Mouse (Mus musculus): Measurements from ENCODE around the gene Eml2.

Eml2 gene

GRCm38 (mm10) chr7:19164189-19164588, 12.0 kb upstream of the Eml2 start:
- no peak for DNase-seq

DNA sequence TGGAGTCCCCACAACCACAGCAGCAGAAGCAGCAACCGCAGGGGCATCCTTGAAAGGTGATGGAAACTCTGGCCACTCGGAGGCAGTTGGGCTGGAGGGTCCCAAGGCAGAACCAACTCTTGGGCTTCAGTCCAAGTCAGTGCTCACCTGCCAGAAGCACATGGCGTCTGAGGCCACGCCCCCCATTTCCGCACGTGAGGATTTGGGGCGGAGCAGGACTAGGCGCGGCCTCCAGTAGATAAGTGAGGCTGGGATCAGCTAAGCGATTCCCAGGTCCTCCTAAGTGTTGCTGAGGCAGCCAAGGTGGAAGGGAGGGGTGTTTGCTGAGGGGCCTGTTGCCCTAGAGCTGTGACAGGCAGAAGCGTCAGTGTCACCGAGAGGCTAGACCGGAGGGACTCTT, 11.2 kb upstream of the Eml2 start:
- no peak for DNase-seq

- DNase-seq: no peak
These were observed 10.4 kb upstream of the Eml2 start, which contains the start of gene Gipr for GRCm38 (mm10) chr7:19165656-19166423. Gipr (minus strand) TSS chr7:19166127.

DNA sequence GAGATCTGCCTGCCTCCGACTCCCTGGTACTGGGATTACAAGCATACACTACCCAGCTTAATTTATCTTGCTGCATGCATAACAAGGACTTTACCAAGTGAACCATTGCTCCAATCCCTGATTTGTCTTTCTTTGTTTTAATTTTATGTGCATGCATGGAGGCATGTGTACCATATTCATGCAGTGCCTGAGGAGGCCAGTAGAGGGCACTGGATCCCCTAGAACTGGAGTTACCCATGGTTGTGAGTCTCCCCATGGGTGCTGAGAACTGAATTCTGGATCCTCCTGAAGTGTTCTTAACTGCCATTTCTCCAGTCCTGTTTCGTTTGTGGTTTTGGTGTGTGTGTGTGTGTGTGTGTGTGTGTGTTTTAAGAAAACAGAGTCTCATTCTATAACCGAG, 9.2 kb upstream of the Eml2 start:
- DNase-seq: no peak

GRCm38 (mm10) chr7:19169506-19169905, 6.7 kb upstream of the Eml2 start:
- no peak for DNase-seq

- peak; percentile 66 for DNase-seq
These were observed 6.1 kb upstream of the Eml2 start for GRCm38 (mm10) chr7:19170142-19170541.

- DNase-seq: no peak
These were observed 4.4 kb upstream of the Eml2 start for GRCm38 (mm10) chr7:19171831-19172230.

DNA sequence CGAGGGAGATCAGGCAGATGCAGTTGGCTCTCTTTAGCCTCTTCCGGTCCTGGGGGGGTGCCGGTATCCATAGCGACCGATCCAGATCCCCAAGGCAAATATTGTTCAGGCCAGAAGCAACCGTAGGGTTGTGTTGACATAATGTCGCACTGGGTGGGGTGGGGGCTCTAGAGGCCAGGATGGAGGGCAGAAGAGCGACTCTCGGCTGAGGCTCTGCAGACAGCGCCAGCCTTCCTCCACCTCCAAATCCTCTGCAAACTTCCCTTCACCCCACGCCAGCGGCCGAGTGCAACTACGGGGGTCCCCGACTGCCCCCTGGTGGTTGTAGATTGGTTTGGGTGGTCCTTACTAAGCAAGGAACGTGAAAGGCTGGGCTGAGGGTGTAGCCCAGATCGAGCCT, 3.3 kb upstream of the Eml2 start:
- peak; percentile 95 for DNase-seq

- peak; percentile 71 for DNase-seq
These were observed 311 bp downstream of the Eml2 start for GRCm38 (mm10) chr7:19176516-19176947.

GRCm38 (mm10) chr7:19177216-19177615, 995 bp downstream of the Eml2 start:
- no peak for DNase-seq

GRCm38 (mm10) chr7:19178035-19178434, 1.8 kb downstream of the Eml2 start:
- DNase-seq: no peak

- peak; percentile 87 for DNase-seq
These were observed 2.3 kb downstream of the Eml2 start for GRCm38 (mm10) chr7:19178443-19179092.

GRCm38 (mm10) chr7:19179173-19179572, 3.0 kb downstream of the Eml2 start:
- peak; percentile 76 for DNase-seq

DNA sequence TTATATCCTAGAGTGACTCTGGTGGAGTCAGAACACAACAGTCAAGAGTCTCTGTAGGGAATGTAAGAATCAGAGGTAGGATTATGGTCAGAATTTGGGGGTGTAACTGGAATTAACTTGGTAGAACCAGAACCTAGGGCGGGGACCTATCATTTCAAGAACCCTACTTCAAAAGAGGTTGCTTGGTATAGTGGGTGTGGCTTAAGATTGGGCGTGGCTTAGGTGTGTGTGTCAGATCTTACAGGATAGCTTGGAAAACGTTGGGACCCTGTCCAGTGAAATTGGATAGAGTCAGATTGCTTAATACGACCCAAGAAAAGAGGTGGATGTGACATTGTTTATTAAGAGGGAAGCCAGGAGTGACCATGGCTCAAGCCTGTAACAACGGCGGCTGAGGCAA, 3.7 kb downstream of the Eml2 start:
- no peak for DNase-seq

DNA sequence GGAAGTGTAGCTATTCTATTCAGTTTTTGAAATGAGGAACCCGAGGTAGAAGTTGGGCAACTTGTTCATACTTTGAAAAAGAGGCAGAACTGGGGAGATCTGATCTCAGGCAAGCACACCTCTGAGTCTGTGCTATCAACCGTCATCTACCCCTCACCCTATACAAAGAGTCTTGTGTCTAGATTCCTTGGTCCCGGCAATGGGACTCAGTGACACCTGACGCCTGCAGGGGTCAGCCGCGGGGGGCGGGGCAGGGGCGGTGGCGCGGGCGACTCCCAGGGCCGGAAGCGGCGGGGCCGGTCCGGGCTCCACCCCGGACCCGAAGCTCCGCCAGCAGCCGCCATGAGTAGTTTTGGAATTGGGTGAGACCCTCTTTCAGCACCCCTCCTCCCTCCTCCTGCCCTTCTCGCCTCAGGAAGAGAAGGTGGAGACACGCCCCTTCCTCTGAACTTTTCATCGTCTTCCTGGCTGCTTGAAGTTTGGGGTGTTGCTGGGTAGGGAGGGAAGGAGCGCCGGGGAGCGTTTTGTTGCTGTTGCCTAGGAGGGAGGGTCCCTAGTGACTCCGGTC, 4.7 kb downstream of the Eml2 start:
- DNase-seq: no peak

GRCm38 (mm10) chr7:19184250-19184649, 8.0 kb downstream of the Eml2 start:
- no peak for DNase-seq

DNA sequence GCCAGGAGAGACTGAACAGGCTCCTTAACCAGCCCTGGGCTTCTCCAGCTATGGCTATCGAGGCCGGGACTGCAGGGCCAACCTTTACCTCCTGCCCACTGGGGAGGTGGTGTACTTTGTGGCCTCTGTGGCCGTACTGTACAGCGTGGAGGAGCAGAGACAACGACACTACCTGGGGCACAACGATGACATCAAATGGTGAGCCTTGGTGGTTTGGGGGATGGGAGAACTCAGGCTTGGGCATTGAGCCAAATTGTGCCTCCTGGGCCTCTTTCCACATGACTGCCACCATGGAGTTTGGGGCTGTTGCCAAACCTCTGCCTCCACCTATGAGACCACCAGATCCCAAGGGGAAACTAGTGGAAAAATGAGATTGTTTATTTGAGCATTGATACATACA, 8.5 kb downstream of the Eml2 start:
- no peak for DNase-seq

- DNase-seq: peak; percentile 32
These were observed 18.5 kb downstream of the Eml2 start for GRCm38 (mm10) chr7:19194676-19195075.

DNA sequence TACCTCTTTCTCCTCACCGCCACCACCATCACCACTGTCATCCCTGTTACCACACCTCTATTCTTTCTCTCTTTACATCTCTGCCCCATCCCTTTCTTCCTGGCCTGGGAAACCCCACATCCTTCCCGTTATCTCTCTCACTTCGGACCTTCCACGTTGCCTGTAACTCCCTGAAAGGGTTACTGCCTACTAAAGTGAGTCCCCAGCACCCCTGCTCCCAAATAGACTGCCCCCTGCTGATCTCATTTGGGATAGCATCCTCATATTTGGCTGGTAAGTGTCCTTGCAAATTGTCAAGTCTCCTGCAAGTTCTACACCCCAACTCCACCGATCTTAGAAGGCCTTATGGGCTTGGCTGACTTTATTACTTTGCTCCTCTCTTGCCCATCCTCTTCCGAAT, 20.5 kb downstream of the Eml2 start:
- DNase-seq: peak; percentile 43

GRCm38 (mm10) chr7:19197985-19198384, 21.8 kb downstream of the Eml2 start:
- DNase-seq: peak; percentile 40

DNA sequence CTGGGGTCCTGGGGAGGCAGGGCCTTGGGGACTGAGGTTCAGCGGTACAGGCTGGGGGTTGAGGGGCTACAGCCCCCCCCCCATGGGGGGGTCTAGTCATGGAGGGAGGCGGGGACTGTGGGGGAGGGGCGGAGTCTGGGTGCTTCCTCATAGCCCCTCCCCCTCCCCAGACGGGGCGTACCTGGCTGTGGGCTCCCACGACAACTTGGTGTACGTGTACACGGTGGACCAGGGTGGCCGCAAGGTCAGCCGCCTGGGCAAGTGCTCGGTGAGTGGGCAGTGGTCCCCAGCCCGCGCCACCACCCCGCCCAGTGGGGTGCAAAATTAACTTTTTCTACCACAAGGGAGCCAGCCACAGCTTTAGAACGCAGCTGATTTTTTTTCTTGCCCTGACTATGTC, 25.4 kb downstream of the Eml2 start:
- DNase-seq: peak; percentile 18

- no peak for DNase-seq
These were observed 26.0 kb downstream of the Eml2 start for GRCm38 (mm10) chr7:19202065-19202850.

DNA sequence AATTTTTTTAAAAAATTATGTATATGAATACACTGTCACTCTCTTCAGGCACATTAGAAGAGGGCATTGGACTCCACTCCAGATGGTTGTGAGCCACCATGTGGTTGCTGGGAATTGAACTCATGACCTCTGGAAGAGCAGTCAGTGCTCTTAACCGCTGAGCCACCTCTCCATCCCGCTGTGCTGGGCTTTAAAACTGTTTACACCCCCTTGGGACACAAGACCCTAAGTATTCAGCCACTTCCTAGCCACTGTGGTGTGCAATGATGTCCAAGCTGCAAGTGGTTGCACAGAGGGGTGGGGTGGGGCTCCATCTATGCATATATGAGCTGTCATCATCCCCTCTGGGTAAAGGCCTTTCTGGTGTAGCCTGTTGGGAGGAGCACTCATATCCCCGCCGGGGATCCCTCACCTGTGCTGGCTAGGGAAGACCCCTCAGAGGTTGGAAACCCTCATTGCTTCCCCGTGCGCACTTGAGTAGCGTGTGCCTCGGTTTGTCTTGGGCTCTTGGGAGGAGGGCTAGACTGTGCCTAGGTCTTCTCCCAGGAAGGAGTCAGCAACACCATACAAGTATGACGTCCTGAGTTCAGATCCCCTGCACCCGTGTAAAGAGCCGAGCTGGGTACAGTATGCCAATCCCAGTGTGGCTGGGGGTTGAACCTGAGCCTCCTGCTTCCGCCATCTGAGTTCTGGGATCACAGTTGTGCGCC, 32.1 kb downstream of the Eml2 start:
- no peak for DNase-seq

All from right cerebral cortex, postnatal 14 days (tissue).